Mouse (Mus musculus): ENCODE results near the gene Sh3bp4. TPM values are rescaled to one million over a fixed set of nuclear protein-coding genes. Genes with fewer than 3 reads are reported as not detected.

Gene Sh3bp4
- total and polyA plus RNA-seq, 3 experiments = not detected

GRCm38 (mm10) chr1:89092442-89092991, 22.3 kb downstream of the Sh3bp4 start:
- TF ChIP-seq PAX5 (IDR thresholded peaks at IDR 0.05; ENCODE audit: low read length) = no peak
- TF ChIP-seq ELF1 (IDR thresholded peaks at IDR 0.05; ENCODE audit: low read depth, low read length) = no peak
- TF ChIP-seq RAD21 (IDR thresholded peaks at IDR 0.05; ENCODE audit: low read depth, low read length) = no peak
- no peak for TF ChIP-seq EP300 (IDR thresholded peaks at IDR 0.05; ENCODE audit: low read length)
- TF ChIP-seq MAX (IDR thresholded peaks at IDR 0.05; ENCODE audit: low read length) = no peak
- no peak for TF ChIP-seq NELFE (IDR thresholded peaks at IDR 0.05; ENCODE audit: low read depth, low read length)
- no peak for TF ChIP-seq MYC (IDR thresholded peaks at IDR 0.05; ENCODE audit: low read depth, low read length)
- TF ChIP-seq SIN3A (IDR thresholded peaks at IDR 0.05; ENCODE audit: low read length) = no peak
- no peak for TF ChIP-seq NRF1 (IDR thresholded peaks at IDR 0.05; ENCODE audit: low read depth, low read length)
- TF ChIP-seq MEF2A (IDR thresholded peaks at IDR 0.05; ENCODE audit: borderline replicate concordance, low read depth, low read length) = no peak
- no peak for TF ChIP-seq CTCF (conservative IDR thresholded peaks at IDR 0.05 in 1 of 2, IDR thresholded peaks at IDR 0.05 in 1 of 2; ENCODE audit: low read depth in 2 of 2, low read length in 2 of 2)
- TF ChIP-seq TCF12 (IDR thresholded peaks at IDR 0.05; ENCODE audit: low read depth, low read length) = no peak
- no peak for TF ChIP-seq JUN (IDR thresholded peaks at IDR 0.05; ENCODE audit: insufficient read depth, low read depth, low read length)
- no peak for TF ChIP-seq ETS1 (conservative IDR thresholded peaks at IDR 0.05; ENCODE audit: low read depth, low read length)
- no peak for TF ChIP-seq CHD2 (IDR thresholded peaks at IDR 0.05; ENCODE audit: low read length)
- Histone ChIP-seq H3K9ac (ENCODE audit: insufficient read depth, low read depth) (no peak overlapping the region), H3K27ac (ENCODE audit: insufficient read depth, low read depth) (no peak overlapping the region), H3K4me3 (replicated peaks in 1 of 3; ENCODE audit: low read depth in 2 of 3, low read length in 2 of 3, poor library complexity in 1 of 3) (no peak overlapping the region), H3K4me1 (ENCODE audit: control insufficient read depth in 1 of 2, insufficient read depth in 2 of 2) (no peaks in the 10 kb centered on the region), H3K27me3 (replicated peaks) (no peaks in the 10 kb centered on the region), H3K4me2 (ENCODE audit: insufficient read depth, low read depth, poor library complexity, severe bottlenecking) (no peak overlapping the region), H3K79me2 (replicated peaks; ENCODE audit: control insufficient read depth, extremely low read depth, insufficient read depth, poor library complexity, severe bottlenecking) (no peaks in the 10 kb centered on the region), H3K9me3 (replicated peaks; ENCODE audit: low read length) (peaks cover 83% of the 10 kb centered on the region), H3K36me3 (replicated peaks in 1 of 2; ENCODE audit: control insufficient read depth in 1 of 2, insufficient read depth in 1 of 2, low read length in 1 of 2) (no peaks in the 10 kb centered on the region)
- in situ Hi-C loops (cut with MboI; ENCODE audit: low pct_ligation_motif_present, low pct_unique_long_range_greater_than_20kb, low sequenced_read_pairs) (no loop called here), dilution Hi-C loops (cut with MboI; ENCODE audit: extremely low pct_ligation_motif_present, extremely low pct_unique_long_range_greater_than_20kb, low sequenced_read_pairs) (no loop called here)
- no peak for DNase-seq (ENCODE audit: extremely low read depth)

- Histone ChIP-seq H3K79me2 (replicated peaks; ENCODE audit: control insufficient read depth, extremely low read depth, insufficient read depth, poor library complexity, severe bottlenecking) (no peaks in the 10 kb centered on the region), H3K9me3 (replicated peaks; ENCODE audit: low read length) (peaks cover 72% of the 10 kb centered on the region), H3K4me2 (ENCODE audit: insufficient read depth, low read depth, poor library complexity, severe bottlenecking) (no peak overlapping the region), H3K4me3 (replicated peaks in 1 of 3; ENCODE audit: low read depth in 2 of 3, low read length in 2 of 3, poor library complexity in 1 of 3) (no peak overlapping the region), H3K4me1 (ENCODE audit: control insufficient read depth in 1 of 2, insufficient read depth in 2 of 2) (no peaks in the 10 kb centered on the region), H3K27me3 (replicated peaks) (no peaks in the 10 kb centered on the region), H3K27ac (ENCODE audit: insufficient read depth, low read depth) (no peak overlapping the region), H3K9ac (ENCODE audit: insufficient read depth, low read depth) (no peak overlapping the region), H3K36me3 (replicated peaks in 1 of 2; ENCODE audit: control insufficient read depth in 1 of 2, insufficient read depth in 1 of 2, low read length in 1 of 2) (no peaks in the 10 kb centered on the region)
- in situ Hi-C loops (cut with MboI; ENCODE audit: low pct_ligation_motif_present, low pct_unique_long_range_greater_than_20kb, low sequenced_read_pairs) = no loop called here
- dilution Hi-C loops (cut with MboI; ENCODE audit: extremely low pct_ligation_motif_present, extremely low pct_unique_long_range_greater_than_20kb, low sequenced_read_pairs) = no loop called here
- DNase-seq (ENCODE audit: extremely low read depth) = no peak
- TF ChIP-seq ELF1 (IDR thresholded peaks at IDR 0.05; ENCODE audit: low read depth, low read length) (no peak), MAX (IDR thresholded peaks at IDR 0.05; ENCODE audit: low read length) (no peak), EP300 (IDR thresholded peaks at IDR 0.05; ENCODE audit: low read length) (no peak), MAFK (IDR thresholded peaks at IDR 0.05; ENCODE audit: insufficient replicate concordance, low read length) (no peak), POLR2A (IDR thresholded peaks at IDR 0.05; ENCODE audit: low read depth, low read length) (no peak), UBTF (IDR thresholded peaks at IDR 0.05; ENCODE audit: low read depth, low read length) (no peak), ZNF384 (IDR thresholded peaks at IDR 0.05; ENCODE audit: low read depth, low read length) (no peak), IRF4 (IDR thresholded peaks at IDR 0.05; ENCODE audit: low read depth, low read length) (no peak), TBP (conservative IDR thresholded peaks at IDR 0.05; ENCODE audit: low read depth, low read length) (no peak), ZMIZ1 (IDR thresholded peaks at IDR 0.05; ENCODE audit: low read depth, low read length) (no peak), JUND (conservative IDR thresholded peaks at IDR 0.05; ENCODE audit: low read depth, low read length) (no peak), POLR2AphosphoS2 (IDR thresholded peaks at IDR 0.05; ENCODE audit: low read depth, low read length) (no peak), HCFC1 (IDR thresholded peaks at IDR 0.05; ENCODE audit: low read depth, low read length) (no peak), USF2 (conservative IDR thresholded peaks at IDR 0.05; ENCODE audit: low read depth, low read length) (no peak), ZC3H11A (IDR thresholded peaks at IDR 0.05; ENCODE audit: low read depth, low read length) (no peak), KAT2A (IDR thresholded peaks at IDR 0.05; ENCODE audit: insufficient replicate concordance, low read length) (no peak), NRF1 (IDR thresholded peaks at IDR 0.05; ENCODE audit: low read depth, low read length) (no peak), GABPA (IDR thresholded peaks at IDR 0.05; ENCODE audit: insufficient replicate concordance, low read depth, low read length) (no peak), E2F4 (IDR thresholded peaks at IDR 0.05; ENCODE audit: insufficient replicate concordance, low read depth, low read length) (no peak), CTCF (conservative IDR thresholded peaks at IDR 0.05 in 1 of 2, IDR thresholded peaks at IDR 0.05 in 1 of 2; ENCODE audit: low read depth in 2 of 2, low read length in 2 of 2) (no peak)
Measured at GRCm38 (mm10) chr1:89093696-89094095, 23.5 kb downstream of the Sh3bp4 start.
